Mouse (Mus musculus) heart, postnatal 0 days (tissue): ENCODE results near the gene Chrne.

ENCODE experiments used
- CTCF ChIP-seq: IDR thresholded peaks from 2 replicates; pipeline ENCODE4 v1.5.1; 2016; ENCODE audit warnings: antibody characterized with exemption, control low read depth, low read depth
- EP300 ChIP-seq: IDR thresholded peaks from 2 replicates; pipeline ENCODE4 v1.6.1; 2016; ENCODE audit warnings: antibody characterized with exemption, low read depth

DNA sequence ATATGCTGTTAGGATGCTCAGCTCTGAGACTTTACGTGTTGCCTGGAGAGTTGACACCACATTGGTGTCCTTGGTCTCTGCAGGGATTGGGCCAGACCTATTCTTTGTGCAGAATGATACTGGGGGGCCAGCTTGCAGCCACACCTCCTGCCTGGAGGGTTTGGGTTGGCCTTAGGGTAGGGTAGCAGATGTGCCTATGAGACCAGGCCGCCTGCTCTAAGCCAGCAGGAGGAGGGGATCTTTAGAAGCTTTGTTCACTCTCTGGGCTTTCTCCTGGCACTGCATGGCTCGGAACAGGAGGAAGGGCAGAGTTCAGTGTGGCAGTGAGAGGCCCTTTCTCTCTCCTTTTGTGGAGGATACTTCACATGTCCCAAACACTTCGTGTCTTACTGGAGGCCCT is 22.9 kb downstream of the Chrne start:
- TF ChIP-seq CTCF, result no peak
- no peak for TF ChIP-seq EP300
